Mouse (Mus musculus) megakaryocyte, embryonic 14.5 days (primary cell): Measurements from ENCODE around the gene Mta3.

Source experiments
- FLI1 ChIP-seq: IDR thresholded peaks from 2 replicates; pipeline ENCODE4 v1.6.1; 2012; ENCODE audit warnings: low read length, inconsistent platforms, mixed read lengths
- GATA1 ChIP-seq: IDR thresholded peaks from 3 replicates; pipeline ENCODE4 v1.6.1; 2012; ENCODE audit warnings: mixed read lengths, low read length, inconsistent platforms, borderline replicate concordance

DNA sequence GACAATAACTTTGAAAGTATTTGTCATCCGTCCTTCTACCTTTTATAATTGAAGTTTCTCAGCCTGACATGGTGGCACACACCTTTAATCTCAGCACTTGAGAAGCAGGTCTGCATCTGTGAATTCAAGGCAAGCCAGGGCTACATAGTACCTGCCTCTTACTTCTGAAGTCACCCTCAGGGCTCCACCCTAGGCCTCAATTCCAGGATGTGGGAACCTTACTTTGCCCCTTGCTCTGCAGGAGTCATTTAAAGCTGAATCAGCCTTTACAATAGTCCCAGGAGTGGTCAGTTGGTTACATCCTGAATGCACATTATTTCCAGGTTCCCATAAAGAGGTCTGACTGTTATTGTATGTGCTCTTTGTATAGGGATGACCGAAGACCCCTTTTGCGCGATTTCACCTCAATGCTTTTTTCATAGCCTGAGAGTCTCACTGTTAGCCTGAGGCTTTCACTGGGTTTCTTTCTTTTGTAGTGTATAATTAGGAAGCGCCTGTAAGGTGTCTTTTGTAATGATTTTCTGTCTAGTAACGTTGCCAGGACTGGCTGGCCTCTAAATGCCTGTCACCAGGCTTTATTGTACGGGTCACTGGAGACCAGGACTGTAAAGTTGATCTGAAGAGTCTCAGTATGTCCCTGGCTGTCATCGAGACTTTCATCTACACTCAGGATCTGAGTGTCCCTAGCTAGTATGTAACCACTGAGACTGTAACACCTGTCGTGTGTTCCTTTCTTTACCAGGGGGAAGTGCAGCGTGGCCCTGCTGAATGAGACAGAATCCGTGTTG lies 47.3 kb downstream of the Mta3 start:
- TF ChIP-seq GATA1 (no peak), FLI1 (no peak)
